Mouse (Mus musculus) stomach, embryonic 15.5 days (tissue): ENCODE results near the gene Zfp691. TPM values are rescaled to one million over a fixed set of nuclear protein-coding genes. Genes with fewer than 3 reads are reported as not detected.
A peak's percentile ranks its signal among the peaks of the same experiment; 100 is the strongest.

Source experiments
- ATAC-seq: fragments of 200-750 bp; cut with Nextera tagmentation; 2 replicates; pipeline ENCODE4 v1.8.0; 2017; ENCODE audit warnings: low read depth, moderate number of reproducible peaks, moderate TSS enrichment; ENCODE audit not compliant: insufficient read depth, low FRiP score
- H3K27ac ChIP-seq: fragments of 300-500 bp; sonication (generic); 2 replicates; pipeline ENCODE4 v1.5.1; 2015; ENCODE audit warnings: mild to moderate bottlenecking, inconsistent platforms
- H3K27me3 ChIP-seq: fragments of 300-500 bp; sonication (generic); replicated peaks from 2 replicates; pipeline ENCODE4 v1.6.1; 2015; ENCODE audit warnings: inconsistent platforms
- H3K36me3 ChIP-seq: fragments of 300-500 bp; sonication (generic); 2 replicates; pipeline ENCODE4 v1.6.1; 2015; ENCODE audit warnings: inconsistent platforms
- H3K4me1 ChIP-seq: fragments of 300-500 bp; sonication (generic); 2 replicates; pipeline ENCODE4 v1.6.1; 2015; ENCODE audit warnings: inconsistent platforms
- H3K4me2 ChIP-seq: fragments of 300-500 bp; sonication (generic); 2 replicates; pipeline ENCODE4 v1.6.1; 2015; ENCODE audit warnings: mild to moderate bottlenecking, inconsistent platforms
- H3K4me3 ChIP-seq: fragments of 300-500 bp; sonication (generic); replicated peaks from 2 replicates; pipeline ENCODE4 v1.5.1; 2015; ENCODE audit warnings: inconsistent platforms
- H3K9ac ChIP-seq: fragments of 300-500 bp; sonication (generic); 2 replicates; pipeline ENCODE4 v1.6.1; 2015; ENCODE audit warnings: inconsistent platforms
- H3K9me3 ChIP-seq: fragments of 300-500 bp; sonication (generic); 2 replicates; pipeline ENCODE4 v1.6.1; 2016; ENCODE audit warnings: inconsistent platforms
- WGBS: fragments of 180-500 bp; shearing (Covaris S2); methylation state at CpG from one replicate; pipeline ENCODE4 v1.1.7; 2015; 5-methylcytosine and 5-hydroxymethylcytosine counted together
- polyA plus RNA-seq: library from polyadenylated mRNA; unstranded; fragments of >200 nt; fragmentation: Nextera tagmentation; extraction: Ambion mirVana; gene quantifications from 2 replicates; pipeline ENCODE4 v1.2.1, GENCODE M21; 2015

Gene Zfp691
- polyA plus RNA-seq, 1 experiment from 2014 or later: 5.5 TPM

GRCm38 (mm10) chr4:119137313-119137712 lies 36.7 kb downstream of the Zfp691 start:
- Histone ChIP-seq H3K27ac (no peak overlapping the region), H3K4me3 (no peak overlapping the region), H3K4me1 (no peaks in the 10 kb centered on the region; the same call in 1 of the 2 replicates), H3K4me2 (no peak overlapping the region), H3K9me3 (no peaks in the 10 kb centered on the region), H3K36me3 (peaks cover 45% of the 10 kb centered on the region), H3K27me3 (no peaks in the 10 kb centered on the region), H3K9ac (no peak overlapping the region)
- ATAC-seq: no peak
- 60% methylated on average over 8 of the region's 8 CpGs for WGBS

GRCm38 (mm10) chr4:119133860-119134259 lies 40.1 kb downstream of the Zfp691 start:
- H3K9ac ChIP-seq: no peak overlapping the region
- no peak overlapping the region for H3K4me3 ChIP-seq
- H3K4me1 ChIP-seq: no peaks in the 10 kb centered on the region; the same call in 1 of the 2 replicates
- no peaks in the 10 kb centered on the region for H3K9me3 ChIP-seq
- ATAC-seq: no peak
- peaks cover 51% of the 10 kb centered on the region for H3K36me3 ChIP-seq
- no peak overlapping the region for H3K4me2 ChIP-seq
- WGBS: 89% methylated on average over 13 of the region's 13 CpGs
- no peaks in the 10 kb centered on the region for H3K27me3 ChIP-seq
- H3K27ac ChIP-seq: no peak overlapping the region

GRCm38 (mm10) chr4:119133306-119133705 lies 40.7 kb downstream of the Zfp691 start:
- Histone ChIP-seq H3K4me3 (no peak overlapping the region), H3K27ac (no peak overlapping the region), H3K27me3 (no peaks in the 10 kb centered on the region), H3K4me1 (no peaks in the 10 kb centered on the region; the same call in 1 of the 2 replicates), H3K9me3 (no peaks in the 10 kb centered on the region), H3K9ac (no peak overlapping the region), H3K36me3 (peaks cover 53% of the 10 kb centered on the region), H3K4me2 (no peak overlapping the region)
- no peak for ATAC-seq
- 90% methylated on average over 13 of the region's 13 CpGs for WGBS

- H3K27ac ChIP-seq: peak overlapping the region; percentile 26; the same call in 1 of the 2 replicates
- no peak for ATAC-seq
These were observed 42.6 kb downstream of the Zfp691 start for GRCm38 (mm10) chr4:119131189-119131910.

GRCm38 (mm10) chr4:119129096-119129495 lies 44.9 kb downstream of the Zfp691 start:
- Histone ChIP-seq H3K4me3 (no peak overlapping the region), H3K4me1 (peaks cover 10% of the 10 kb centered on the region), H3K27ac (no peak overlapping the region), H3K9me3 (no peaks in the 10 kb centered on the region), H3K4me2 (no peak overlapping the region), H3K36me3 (peaks cover 29% of the 10 kb centered on the region), H3K27me3 (no peaks in the 10 kb centered on the region), H3K9ac (no peak overlapping the region)
- no peak for ATAC-seq
- WGBS: 88% methylated on average over 1 of the region's 1 CpGs

More at GRCm38 (mm10) chr4:119131189-119131910, 42.6 kb downstream of the Zfp691 start:
- Histone ChIP-seq H3K27me3 (no peaks in the 10 kb centered on the region), H3K4me2 (no peak overlapping the region), H3K9ac (no peak overlapping the region), H3K4me1 (no peaks in the 10 kb centered on the region), H3K36me3 (peaks cover 50% of the 10 kb centered on the region), H3K4me3 (no peak overlapping the region), H3K9me3 (no peaks in the 10 kb centered on the region)
- whole genome bisulfite sequencing: 78% methylated on average over 8 of the region's 8 CpGs

GRCm38 (mm10) chr4:119128547-119128946 lies 45.4 kb downstream of the Zfp691 start:
- ATAC-seq: no peak
- no peak overlapping the region for H3K27ac ChIP-seq
- H3K9me3 ChIP-seq: no peaks in the 10 kb centered on the region
- H3K4me3 ChIP-seq: no peak overlapping the region
- peaks cover 29% of the 10 kb centered on the region for H3K36me3 ChIP-seq
- peaks cover 13% of the 10 kb centered on the region for H3K4me1 ChIP-seq
- H3K9ac ChIP-seq: no peak overlapping the region
- H3K4me2 ChIP-seq: no peak overlapping the region
- no peaks in the 10 kb centered on the region for H3K27me3 ChIP-seq
- 72% methylated on average over 7 of the region's 7 CpGs for whole genome bisulfite sequencing

GRCm38 (mm10) chr4:119127229-119127628 lies 46.8 kb downstream of the Zfp691 start:
- H3K36me3 ChIP-seq: peaks cover 18% of the 10 kb centered on the region
- 63% methylated on average over 6 of the region's 6 CpGs for WGBS
- no peaks in the 10 kb centered on the region for H3K9me3 ChIP-seq
- no peak overlapping the region for H3K4me3 ChIP-seq
- no peaks in the 10 kb centered on the region for H3K27me3 ChIP-seq
- no peak overlapping the region for H3K9ac ChIP-seq
- ATAC-seq: no peak
- peaks cover 13% of the 10 kb centered on the region for H3K4me1 ChIP-seq
- H3K4me2 ChIP-seq: no peak overlapping the region
- no peak overlapping the region for H3K27ac ChIP-seq

- Histone ChIP-seq H3K4me2 (no peak overlapping the region), H3K36me3 (peaks cover 20% of the 10 kb centered on the region; the same call in 1 of the 2 replicates), H3K9ac (no peak overlapping the region), H3K9me3 (no peaks in the 10 kb centered on the region), H3K4me3 (no peak overlapping the region), H3K27ac (no peak overlapping the region), H3K27me3 (no peaks in the 10 kb centered on the region), H3K4me1 (peaks cover 19% of the 10 kb centered on the region)
- no peak for ATAC-seq
- WGBS: 74% methylated on average over 9 of the region's 9 CpGs
These were observed 48.3 kb downstream of the Zfp691 start for GRCm38 (mm10) chr4:119125577-119126270.

- 60% methylated on average over 2 of the region's 2 CpGs for WGBS
- ATAC-seq: no peak
- Histone ChIP-seq H3K4me2 (no peak overlapping the region), H3K4me1 (peaks cover 19% of the 10 kb centered on the region), H3K9ac (no peak overlapping the region), H3K4me3 (no peak overlapping the region), H3K27me3 (no peaks in the 10 kb centered on the region), H3K36me3 (peaks cover 23% of the 10 kb centered on the region; the same call in 1 of the 2 replicates), H3K27ac (no peak overlapping the region), H3K9me3 (no peaks in the 10 kb centered on the region)
These were observed 49.2 kb downstream of the Zfp691 start for GRCm38 (mm10) chr4:119124771-119125273.

GRCm38 (mm10) chr4:119121249-119121648 lies 52.7 kb downstream of the Zfp691 start:
- ATAC-seq: peak; percentile 40; the same call in 1 of the 2 replicates

GRCm38 (mm10) chr4:119120095-119120494 lies 53.9 kb downstream of the Zfp691 start:
- no peak overlapping the region for H3K4me3 ChIP-seq
- peaks cover 43% of the 10 kb centered on the region for H3K4me1 ChIP-seq
- H3K27ac ChIP-seq: 0 out of 2 replicates have a peak overlapping the region, but pooled peaks have one; percentile 32
- H3K9me3 ChIP-seq: no peaks in the 10 kb centered on the region
- no peak for ATAC-seq
- H3K27me3 ChIP-seq: no peaks in the 10 kb centered on the region
- WGBS: 83% methylated on average over 6 of the region's 6 CpGs
- peaks cover 19% of the 10 kb centered on the region; the same call in 1 of the 2 replicates for H3K36me3 ChIP-seq
- H3K9ac ChIP-seq: no peak overlapping the region
- H3K4me2 ChIP-seq: no peak overlapping the region

More at GRCm38 (mm10) chr4:119121249-119121648, 52.7 kb downstream of the Zfp691 start:
- 36% methylated on average over 4 of the region's 4 CpGs for WGBS
- no peak overlapping the region for H3K27ac ChIP-seq
- no peak overlapping the region for H3K9ac ChIP-seq
- H3K4me3 ChIP-seq: no peak overlapping the region
- H3K4me1 ChIP-seq: peaks cover 36% of the 10 kb centered on the region
- no peak overlapping the region for H3K4me2 ChIP-seq
- H3K36me3 ChIP-seq: peaks cover 19% of the 10 kb centered on the region; the same call in 1 of the 2 replicates
- no peaks in the 10 kb centered on the region for H3K27me3 ChIP-seq
- H3K9me3 ChIP-seq: no peaks in the 10 kb centered on the region
